Mouse (Mus musculus): ENCODE measurements at regions not wholly inside any gene's neighbourhood (a gene's known extent, or its start where the extent isn't known, plus 50 kb on each side); places are given as distances from the start of the nearest gene placed in this dataset.

DNA sequence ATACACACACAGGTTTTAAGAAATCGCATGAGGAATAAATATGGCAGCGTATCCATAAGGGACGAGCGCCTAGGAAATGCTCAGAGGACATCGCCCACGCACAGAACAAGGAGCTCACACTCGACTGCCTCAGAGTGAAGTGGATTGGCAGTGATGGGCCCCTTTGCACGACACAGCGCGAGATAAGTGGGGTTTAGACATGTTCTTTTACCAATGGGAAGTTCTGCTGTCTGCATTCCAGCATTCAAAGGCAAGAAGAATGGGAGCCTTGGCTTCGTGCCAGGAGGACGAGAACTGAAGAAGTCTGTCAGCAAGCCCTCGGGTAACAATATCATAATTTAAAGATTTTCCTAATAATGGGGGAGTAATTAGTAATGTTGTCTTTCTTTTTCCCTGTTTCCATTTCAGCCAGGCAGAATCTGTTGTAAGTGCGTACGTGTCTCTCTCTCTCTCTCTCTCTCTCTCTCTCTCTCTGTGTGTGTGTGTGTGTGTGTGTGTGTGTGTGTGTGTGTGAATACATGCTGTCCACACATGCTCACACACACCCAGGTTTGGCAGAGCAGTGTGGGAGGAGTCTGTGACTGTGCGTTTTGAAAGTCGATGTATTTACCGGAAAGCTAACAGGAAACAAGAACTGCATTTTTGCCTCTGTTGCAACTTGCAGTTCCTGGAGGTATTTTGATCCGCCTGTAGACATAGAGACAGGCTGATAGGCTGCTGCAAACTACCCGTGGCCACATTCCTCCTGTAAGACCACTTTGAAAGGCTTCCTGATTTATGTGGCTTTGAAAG, 477.2 kb upstream of the 3110018I06Rik start:
- no peak overlapping the region for H3K4me3 ChIP-seq (ENCODE audit: low read depth, low read length)

GRCm38 (mm10) chr12:107016801-107017200, 471.6 kb upstream of the 3110018I06Rik start:
- 69% methylated on average over 2 of the region's 2 CpGs for WGBS (ENCODE audit: insufficient replicate concordance)
- H3K4me2 ChIP-seq (ENCODE audit: low read depth, low read length), result no peak overlapping the region
- H3K27ac ChIP-seq (ENCODE audit: low read depth), result no peak overlapping the region
- H3K36me3 ChIP-seq (replicated peaks; ENCODE audit: insufficient read depth, low read length), result no peaks in the 10 kb centered on the region
- no peaks in the 10 kb centered on the region for H3K4me1 ChIP-seq (ENCODE audit: insufficient read depth)
- no peak overlapping the region for H3K9ac ChIP-seq (replicated peaks)
- H3K4me3 ChIP-seq (ENCODE audit: low read depth, low read length), result no peak overlapping the region
- no peak for DNase-seq
- no peaks in the 10 kb centered on the region for H3K27me3 ChIP-seq (ENCODE audit: insufficient read depth, low read length)
- ATAC-seq, result no peak
- no peak for TF ChIP-seq CTCF (IDR thresholded peaks at IDR 0.05; ENCODE audit: low read depth)
- TF ChIP-seq EP300 (IDR thresholded peaks at IDR 0.05; ENCODE audit: low read depth), result no peak
- H3K9me3 ChIP-seq (ENCODE audit: low read length), result no peaks in the 10 kb centered on the region

More for the DNA sequence above, 477.2 kb upstream of the 3110018I06Rik start:
- Histone ChIP-seq H3K9ac (replicated peaks) (no peak overlapping the region), H3K4me2 (ENCODE audit: low read depth, low read length) (0 out of 2 replicates have a peak overlapping the region, but pooled peaks have one; percentile 9), H3K36me3 (replicated peaks; ENCODE audit: insufficient read depth, low read length) (no peaks in the 10 kb centered on the region), H3K9me3 (ENCODE audit: low read length) (no peaks in the 10 kb centered on the region), H3K4me1 (ENCODE audit: insufficient read depth) (no peaks in the 10 kb centered on the region), H3K27ac (ENCODE audit: low read depth) (no peak overlapping the region), H3K27me3 (ENCODE audit: insufficient read depth, low read length) (no peaks in the 10 kb centered on the region)
- no peak for TF ChIP-seq CTCF (IDR thresholded peaks at IDR 0.05; ENCODE audit: low read depth)
- DNase-seq, result no peak
- WGBS (ENCODE audit: insufficient replicate concordance), result 61% methylated on average over 20 of the region's 20 CpGs
- peak; percentile 31; the same call in 1 of the 2 replicates for ATAC-seq

DNA sequence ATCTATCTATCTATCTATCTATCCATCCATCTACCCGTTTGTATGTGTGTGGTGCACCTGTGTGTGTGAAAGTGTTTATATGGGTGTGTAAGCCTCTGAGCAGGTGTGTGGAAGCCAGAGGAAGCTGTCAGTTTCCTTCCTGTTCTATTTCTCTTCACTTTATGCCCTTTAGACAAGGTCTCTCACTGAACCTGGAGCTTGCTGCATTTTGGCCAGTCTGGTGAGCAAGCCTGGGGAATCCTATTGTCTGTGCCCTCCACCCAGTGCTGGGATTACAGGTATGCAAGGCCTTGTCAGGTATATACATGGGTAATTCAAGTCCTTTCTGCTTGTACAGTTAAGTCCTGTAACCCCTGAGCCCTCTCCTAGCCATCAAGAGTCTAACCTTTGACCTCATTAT, 466.6 kb upstream of the 3110018I06Rik start:
- Histone ChIP-seq H3K9me3 (ENCODE audit: low read length) (no peaks in the 10 kb centered on the region), H3K36me3 (replicated peaks; ENCODE audit: insufficient read depth, low read length) (no peaks in the 10 kb centered on the region), H3K9ac (replicated peaks) (no peak overlapping the region), H3K4me3 (ENCODE audit: low read depth, low read length) (no peak overlapping the region), H3K27me3 (ENCODE audit: insufficient read depth, low read length) (no peaks in the 10 kb centered on the region), H3K27ac (ENCODE audit: low read depth) (no peak overlapping the region), H3K4me2 (ENCODE audit: low read depth, low read length) (no peak overlapping the region), H3K4me1 (ENCODE audit: insufficient read depth) (no peaks in the 10 kb centered on the region)
- no peak for TF ChIP-seq EP300 (IDR thresholded peaks at IDR 0.05; ENCODE audit: low read depth)
- no peak for DNase-seq
- no peak for ATAC-seq
- 60% methylated on average over 1 of the region's 1 CpGs for WGBS (ENCODE audit: insufficient replicate concordance)

DNA sequence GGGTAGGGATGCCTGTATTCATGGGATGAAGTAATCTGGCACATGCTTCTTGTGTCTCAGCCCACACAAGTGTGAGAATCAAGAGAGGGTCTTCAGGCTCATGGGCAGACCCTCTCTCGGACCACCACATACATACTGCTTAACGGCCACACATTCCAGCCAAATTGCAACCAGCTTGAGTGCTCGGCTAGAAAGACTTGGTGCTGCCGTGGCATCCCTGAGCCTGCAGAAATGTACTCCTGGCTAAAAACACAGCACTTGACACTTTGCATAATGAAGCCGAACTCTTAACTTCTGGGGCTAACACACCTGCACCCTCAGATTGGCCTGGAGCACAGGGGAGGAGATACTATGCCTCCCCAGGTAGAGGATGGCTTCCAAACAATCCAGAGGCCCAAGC, 461.6 kb upstream of the 3110018I06Rik start:
- no peak overlapping the region for H3K4me2 ChIP-seq (ENCODE audit: low read depth, low read length)
- no peaks in the 10 kb centered on the region for H3K27me3 ChIP-seq (ENCODE audit: insufficient read depth, low read length)
- no peak for ATAC-seq
- H3K9me3 ChIP-seq (ENCODE audit: low read length), result no peaks in the 10 kb centered on the region
- WGBS (ENCODE audit: insufficient replicate concordance), result 69% methylated on average over 5 of the region's 5 CpGs
- H3K4me3 ChIP-seq (ENCODE audit: low read depth, low read length), result no peak overlapping the region
- no peak for DNase-seq
- H3K36me3 ChIP-seq (replicated peaks; ENCODE audit: insufficient read depth, low read length), result no peaks in the 10 kb centered on the region
- no peaks in the 10 kb centered on the region for H3K4me1 ChIP-seq (ENCODE audit: insufficient read depth)
- TF ChIP-seq EP300 (IDR thresholded peaks at IDR 0.05; ENCODE audit: low read depth), result no peak
- no peak for TF ChIP-seq CTCF (IDR thresholded peaks at IDR 0.05; ENCODE audit: low read depth)
- no peak overlapping the region for H3K27ac ChIP-seq (ENCODE audit: low read depth)
- no peak overlapping the region for H3K9ac ChIP-seq (replicated peaks)

DNA sequence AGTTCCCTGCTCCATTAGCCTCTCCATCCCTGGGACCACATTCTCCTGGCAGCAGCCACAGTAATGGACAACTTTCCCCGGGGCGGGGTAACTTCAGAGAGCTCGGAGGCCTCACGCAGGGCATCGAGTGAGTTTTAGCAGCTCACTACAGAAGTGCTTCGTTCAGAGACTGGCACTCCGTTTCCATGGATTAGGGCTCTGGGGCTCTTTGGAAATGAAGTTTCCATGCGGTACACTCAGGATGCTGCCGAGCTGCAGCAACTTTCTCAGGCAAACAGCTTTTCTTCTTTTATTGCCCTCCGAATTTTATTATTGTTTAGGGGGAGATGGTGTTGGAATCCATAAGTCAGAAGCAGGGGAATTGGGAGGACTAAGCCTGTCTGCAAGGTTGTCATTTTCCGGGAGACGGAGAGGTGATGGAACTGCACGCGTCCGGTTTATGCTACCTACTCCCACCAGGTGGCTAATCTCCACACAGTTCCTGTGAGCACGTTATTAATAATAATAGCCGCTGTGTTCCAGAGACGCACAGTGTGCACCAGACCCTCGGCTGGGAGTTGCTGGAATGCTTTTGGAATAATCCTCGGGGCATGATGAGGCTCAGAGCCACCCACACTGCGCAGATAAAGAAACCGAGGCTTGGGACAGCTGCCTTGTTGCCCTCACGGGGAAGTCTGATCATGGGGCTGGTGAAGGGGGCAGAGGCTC, 460.4 kb upstream of the 3110018I06Rik start:
- Histone ChIP-seq H3K4me1 (ENCODE audit: insufficient read depth) (no peaks in the 10 kb centered on the region), H3K27me3 (ENCODE audit: insufficient read depth, low read length) (no peaks in the 10 kb centered on the region), H3K4me2 (ENCODE audit: low read depth, low read length) (no peak overlapping the region), H3K9me3 (ENCODE audit: low read length) (no peaks in the 10 kb centered on the region), H3K9ac (replicated peaks) (no peak overlapping the region), H3K36me3 (replicated peaks; ENCODE audit: insufficient read depth, low read length) (no peaks in the 10 kb centered on the region), H3K27ac (ENCODE audit: low read depth) (no peak overlapping the region), H3K4me3 (ENCODE audit: low read depth, low read length) (no peak overlapping the region)
- WGBS (ENCODE audit: insufficient replicate concordance), result 48% methylated on average over 23 of the region's 23 CpGs
- ATAC-seq (no peak), DNase-seq (no peak)
- TF ChIP-seq CTCF (IDR thresholded peaks at IDR 0.05; ENCODE audit: low read depth) (no peak), EP300 (IDR thresholded peaks at IDR 0.05; ENCODE audit: low read depth) (no peak)

DNA sequence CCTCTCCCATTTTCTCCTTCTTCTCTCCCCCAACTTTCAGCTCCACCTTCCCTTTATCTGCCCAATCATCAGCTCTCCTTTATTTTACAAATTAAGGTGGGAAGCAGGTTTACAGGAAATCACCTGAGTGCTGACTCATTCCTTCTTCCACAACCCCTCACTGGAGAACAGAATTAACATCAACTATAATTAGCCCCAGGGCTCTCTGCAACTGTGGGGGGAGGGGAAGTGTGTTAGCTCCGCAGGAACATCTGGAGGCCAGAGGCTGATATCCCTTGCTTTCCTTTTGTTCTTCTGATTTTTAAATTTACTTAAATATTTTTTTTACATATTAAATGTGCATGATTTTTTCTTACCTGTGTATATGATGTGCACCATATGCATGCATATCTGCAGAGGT, 459.4 kb upstream of the 3110018I06Rik start:
- Histone ChIP-seq H3K9me3 (ENCODE audit: low read length) (no peaks in the 10 kb centered on the region), H3K4me2 (ENCODE audit: low read depth, low read length) (no peak overlapping the region), H3K36me3 (replicated peaks; ENCODE audit: insufficient read depth, low read length) (no peaks in the 10 kb centered on the region), H3K4me3 (ENCODE audit: low read depth, low read length) (no peak overlapping the region), H3K9ac (replicated peaks) (no peak overlapping the region), H3K27me3 (ENCODE audit: insufficient read depth, low read length) (no peaks in the 10 kb centered on the region), H3K27ac (ENCODE audit: low read depth) (no peak overlapping the region), H3K4me1 (ENCODE audit: insufficient read depth) (no peaks in the 10 kb centered on the region)
- TF ChIP-seq CTCF (IDR thresholded peaks at IDR 0.05; ENCODE audit: low read depth) (no peak), EP300 (IDR thresholded peaks at IDR 0.05; ENCODE audit: low read depth) (no peak)
- no peak for DNase-seq
- ATAC-seq, result no peak
- WGBS (ENCODE audit: insufficient replicate concordance), result 61% methylated on average over 1 of the region's 1 CpGs

Measured in liver, postnatal 0 days (tissue).